Mouse (Mus musculus) limb, embryonic 15.5 days (tissue): ENCODE data around the gene Vav2. TPM values are rescaled to one million over a fixed set of nuclear protein-coding genes. Genes with fewer than 3 reads are reported as not detected.
A peak's percentile ranks its signal among the peaks of the same experiment; 100 is the strongest.

Experiments used
- ATAC-seq: fragments of 200-750 bp; cut with Nextera tagmentation; 2 replicates; pipeline ENCODE4 v1.8.0; 2017; ENCODE audit warnings: low read depth, moderate TSS enrichment; ENCODE audit not compliant: insufficient number of reproducible peaks, low FRiP score, low TSS enrichment
- H3K27ac ChIP-seq: fragments of 300-500 bp; sonication (generic); 2 replicates; pipeline ENCODE4 v1.5.1; 2015; ENCODE audit warnings: moderate library complexity, mild to moderate bottlenecking, inconsistent platforms
- H3K27me3 ChIP-seq: fragments of 300-500 bp; sonication (generic); 2 replicates; pipeline ENCODE4 v1.6.1; 2015; ENCODE audit warnings: inconsistent platforms
- H3K36me3 ChIP-seq: fragments of 300-500 bp; sonication (generic); 2 replicates; pipeline ENCODE4 v1.6.1; 2015; ENCODE audit warnings: inconsistent platforms
- H3K4me1 ChIP-seq: fragments of 300-500 bp; sonication (generic); 2 replicates; pipeline ENCODE4 v1.6.1; 2015; ENCODE audit warnings: inconsistent platforms
- H3K4me2 ChIP-seq: fragments of 300-500 bp; sonication (generic); 2 replicates; pipeline ENCODE4 v1.6.1; 2015; ENCODE audit warnings: mild to moderate bottlenecking, inconsistent platforms
- H3K4me3 ChIP-seq: fragments of 300-500 bp; sonication (generic); 2 replicates; pipeline ENCODE4 v1.5.1; 2015; ENCODE audit warnings: mild to moderate bottlenecking, inconsistent platforms
- H3K9ac ChIP-seq: fragments of 300-500 bp; sonication (generic); 2 replicates; pipeline ENCODE4 v1.6.1; 2015; ENCODE audit warnings: inconsistent platforms
- H3K9me3 ChIP-seq: fragments of 300-500 bp; sonication (generic); 2 replicates; pipeline ENCODE4 v1.6.1; 2016; ENCODE audit warnings: inconsistent platforms
- WGBS: fragments of 180-500 bp; shearing (Covaris S2); methylation state at CpG from one replicate; pipeline ENCODE4 v1.1.7; 2015; 5-methylcytosine and 5-hydroxymethylcytosine counted together
- polyA plus RNA-seq: library from polyadenylated mRNA; unstranded; fragments of >200 nt; fragmentation: Nextera tagmentation; extraction: Ambion mirVana; gene quantifications from 2 replicates; pipeline ENCODE4 v1.2.1, GENCODE M21; 2015

The Vav2 gene
- polyA plus RNA-seq, 1 experiment from 2014 or later, result 5.0 TPM

- Histone ChIP-seq H3K9me3 (no peaks in the 10 kb centered on the region), H3K4me2 (no peak overlapping the region), H3K4me3 (no peak overlapping the region), H3K27ac (no peak overlapping the region), H3K27me3 (no peaks in the 10 kb centered on the region), H3K4me1 (peaks cover 13% of the 10 kb centered on the region), H3K36me3 (no peaks in the 10 kb centered on the region), H3K9ac (no peak overlapping the region)
- WGBS, result 14% methylated on average over 11 of the region's 11 CpGs
- ATAC-seq, result no peak
Measured at GRCm38 (mm10) chr2:27438281-27438680, 11.4 kb upstream of the Vav2 start.

- ATAC-seq, result no peak
- WGBS, result 64% methylated on average over 1 of the region's 1 CpGs
Measured at GRCm38 (mm10) chr2:27437876-27438275, 11.0 kb upstream of the Vav2 start.

GRCm38 (mm10) chr2:27432599-27432998 lies 5.8 kb upstream of the Vav2 start:
- Histone ChIP-seq H3K4me1 (peaks cover 4% of the 10 kb centered on the region), H3K27ac (no peak overlapping the region), H3K9ac (no peak overlapping the region), H3K27me3 (no peaks in the 10 kb centered on the region), H3K4me2 (no peak overlapping the region), H3K36me3 (no peaks in the 10 kb centered on the region), H3K4me3 (no peak overlapping the region), H3K9me3 (no peaks in the 10 kb centered on the region)
- ATAC-seq, result no peak
- 76% methylated on average over 2 of the region's 2 CpGs for WGBS

More at GRCm38 (mm10) chr2:27437876-27438275, 11.0 kb upstream of the Vav2 start:
- no peaks in the 10 kb centered on the region for H3K9me3 ChIP-seq
- H3K27ac ChIP-seq, result no peak overlapping the region
- H3K4me3 ChIP-seq, result no peak overlapping the region
- H3K4me2 ChIP-seq, result no peak overlapping the region
- H3K4me1 ChIP-seq, result peaks cover 9% of the 10 kb centered on the region
- H3K27me3 ChIP-seq, result no peaks in the 10 kb centered on the region
- no peak overlapping the region for H3K9ac ChIP-seq
- no peaks in the 10 kb centered on the region for H3K36me3 ChIP-seq

- Histone ChIP-seq H3K9ac (no peak overlapping the region), H3K36me3 (no peaks in the 10 kb centered on the region), H3K4me3 (no peak overlapping the region), H3K9me3 (no peaks in the 10 kb centered on the region), H3K27ac (no peak overlapping the region), H3K27me3 (no peaks in the 10 kb centered on the region), H3K4me1 (peaks cover 11% of the 10 kb centered on the region), H3K4me2 (no peak overlapping the region)
- ATAC-seq, result no peak
- 87% methylated on average over 7 of the region's 7 CpGs for WGBS
Measured at GRCm38 (mm10) chr2:27430621-27431020, 3.8 kb upstream of the Vav2 start.

- no peaks in the 10 kb centered on the region for H3K27me3 ChIP-seq
- peaks cover 36% of the 10 kb centered on the region for H3K4me1 ChIP-seq
- no peak overlapping the region for H3K4me2 ChIP-seq
- no peak overlapping the region for H3K9ac ChIP-seq
- H3K4me3 ChIP-seq, result no peak overlapping the region
- no peaks in the 10 kb centered on the region for H3K36me3 ChIP-seq
- peak overlapping the region; percentile 27; the same call in 1 of the 2 replicates for H3K27ac ChIP-seq
- H3K9me3 ChIP-seq, result no peaks in the 10 kb centered on the region
- ATAC-seq, result no peak
- WGBS, result 0% methylated on average over 4 of the region's 4 CpGs
Measured at GRCm38 (mm10) chr2:27428071-27428470, 1.2 kb upstream of the Vav2 start.

GRCm38 (mm10) chr2:27426406-27426854 lies 403 bp downstream of the Vav2 start:
- no peaks in the 10 kb centered on the region for H3K27me3 ChIP-seq
- under 1% methylated on average over 47 of the region's 64 CpGs for WGBS
- peak overlapping the region; percentile 87 for H3K4me3 ChIP-seq
- H3K36me3 ChIP-seq, result no peaks in the 10 kb centered on the region
- peak; percentile 44 for ATAC-seq
- no peaks in the 10 kb centered on the region for H3K9me3 ChIP-seq
- H3K9ac ChIP-seq, result peak overlapping the region; percentile 68
- H3K4me1 ChIP-seq, result peaks cover 45% of the 10 kb centered on the region
- peak overlapping the region; percentile 79 for H3K27ac ChIP-seq
- peak overlapping the region; percentile 99 for H3K4me2 ChIP-seq

GRCm38 (mm10) chr2:27425751-27426405 lies 955 bp downstream of the Vav2 start:
- Histone ChIP-seq H3K36me3 (no peaks in the 10 kb centered on the region), H3K4me3 (peak overlapping the region; percentile 87), H3K4me1 (peaks cover 45% of the 10 kb centered on the region), H3K27ac (peak overlapping the region; percentile 79), H3K9ac (peak overlapping the region; percentile 68), H3K4me2 (peak overlapping the region; percentile 99), H3K9me3 (no peaks in the 10 kb centered on the region), H3K27me3 (no peaks in the 10 kb centered on the region)
- WGBS, result under 1% methylated on average over 58 of the region's 60 CpGs
- ATAC-seq, result no peak

- WGBS, result 1% methylated on average over 20 of the region's 20 CpGs
Measured at GRCm38 (mm10) chr2:27425161-27425611, 1.6 kb downstream of the Vav2 start.

GRCm38 (mm10) chr2:27423596-27423995 lies 3.2 kb downstream of the Vav2 start:
- H3K4me2 ChIP-seq, result no peak overlapping the region
- no peak for ATAC-seq
- H3K4me1 ChIP-seq, result peaks cover 58% of the 10 kb centered on the region

More at GRCm38 (mm10) chr2:27425161-27425611, 1.6 kb downstream of the Vav2 start:
- 0 out of 2 replicates have a peak, but pooled peaks have one; percentile 4 for ATAC-seq
- Histone ChIP-seq H3K27ac (0 out of 2 replicates have a peak overlapping the region, but pooled peaks have one; percentile 79), H3K27me3 (no peaks in the 10 kb centered on the region), H3K36me3 (no peaks in the 10 kb centered on the region), H3K4me2 (peak overlapping the region; percentile 99), H3K9me3 (no peaks in the 10 kb centered on the region), H3K9ac (peak overlapping the region; percentile 68), H3K4me1 (peaks cover 45% of the 10 kb centered on the region), H3K4me3 (peak overlapping the region; percentile 87)

GRCm38 (mm10) chr2:27421293-27422068 lies 5.4 kb downstream of the Vav2 start:
- no peaks in the 10 kb centered on the region for H3K36me3 ChIP-seq
- H3K4me3 ChIP-seq, result no peak overlapping the region
- H3K27ac ChIP-seq, result no peak overlapping the region
- 70% methylated on average over 20 of the region's 20 CpGs for WGBS
- no peak overlapping the region for H3K9ac ChIP-seq
- H3K4me2 ChIP-seq, result no peak overlapping the region
- ATAC-seq, result no peak
- peaks cover 61% of the 10 kb centered on the region for H3K4me1 ChIP-seq
- no peaks in the 10 kb centered on the region for H3K9me3 ChIP-seq
- no peaks in the 10 kb centered on the region for H3K27me3 ChIP-seq

More at GRCm38 (mm10) chr2:27423596-27423995, 3.2 kb downstream of the Vav2 start:
- 59% methylated on average over 7 of the region's 7 CpGs for WGBS
- Histone ChIP-seq H3K27me3 (no peaks in the 10 kb centered on the region), H3K9me3 (no peaks in the 10 kb centered on the region), H3K36me3 (no peaks in the 10 kb centered on the region), H3K4me3 (no peak overlapping the region), H3K27ac (no peak overlapping the region), H3K9ac (no peak overlapping the region)

GRCm38 (mm10) chr2:27418577-27419070 lies 8.2 kb downstream of the Vav2 start:
- ATAC-seq, result no peak
- no peaks in the 10 kb centered on the region for H3K27me3 ChIP-seq
- no peaks in the 10 kb centered on the region for H3K9me3 ChIP-seq
- H3K27ac ChIP-seq, result no peak overlapping the region
- no peak overlapping the region for H3K4me3 ChIP-seq
- peaks cover 70% of the 10 kb centered on the region for H3K4me1 ChIP-seq
- H3K9ac ChIP-seq, result no peak overlapping the region
- WGBS, result 45% methylated on average over 6 of the region's 6 CpGs
- H3K36me3 ChIP-seq, result no peaks in the 10 kb centered on the region
- H3K4me2 ChIP-seq, result no peak overlapping the region
